Mouse (Mus musculus) stomach, embryonic 16.5 days (tissue): ENCODE data around the gene Klhl41. TPM values are rescaled to one million over a fixed set of nuclear protein-coding genes. Genes with fewer than 3 reads are reported as not detected.
A peak's percentile ranks its signal among the peaks of the same experiment; 100 is the strongest.

Source experiments
- ATAC-seq: fragments of 200-750 bp; cut with Nextera tagmentation; 2 replicates; pipeline ENCODE4 v1.8.0; 2017; ENCODE audit warnings: moderate number of reproducible peaks, moderate TSS enrichment; ENCODE audit not compliant: insufficient read depth, low FRiP score
- H3K27ac ChIP-seq: fragments of 300-500 bp; sonication (generic); 2 replicates; pipeline ENCODE4 v1.5.1; 2014; ENCODE audit warnings: low read length
- H3K27me3 ChIP-seq: fragments of 300-500 bp; sonication (generic); 2 replicates; pipeline ENCODE4 v1.6.1; 2014; ENCODE audit warnings: low read length, control low read depth, mixed read lengths; ENCODE audit not compliant: control insufficient read depth, insufficient read depth
- H3K36me3 ChIP-seq: fragments of 300-500 bp; sonication (generic); 2 replicates; pipeline ENCODE4 v1.6.1; 2014; ENCODE audit warnings: low read length; ENCODE audit not compliant: control insufficient read depth, insufficient read depth
- H3K4me1 ChIP-seq: fragments of 300-500 bp; sonication (generic); 2 replicates; pipeline ENCODE4 v1.6.1; 2014; ENCODE audit warnings: low read length, control low read depth, mixed read lengths; ENCODE audit not compliant: control insufficient read depth, insufficient read depth
- H3K4me2 ChIP-seq: fragments of 300-500 bp; sonication (generic); 2 replicates; pipeline ENCODE4 v1.6.1; 2014; ENCODE audit warnings: low read depth, low read length, mixed read lengths
- H3K4me3 ChIP-seq: fragments of 300-500 bp; sonication (generic); replicated peaks from 2 replicates; pipeline ENCODE4 v1.5.1; 2014; ENCODE audit warnings: mild to moderate bottlenecking, low read length
- H3K9ac ChIP-seq: fragments of 300-500 bp; sonication (generic); 2 replicates; pipeline ENCODE4 v1.6.1; 2014; ENCODE audit warnings: low read length
- H3K9me3 ChIP-seq: fragments of 300-500 bp; sonication (generic); replicated peaks from 2 replicates; pipeline ENCODE4 v1.6.1; 2016; ENCODE audit warnings: low read length, control low read depth; ENCODE audit not compliant: control insufficient read depth
- WGBS: fragments of 180-500 bp; shearing (Covaris S2); extraction: QIAGEN DNeasy Blood & Tissue Kit; methylation state at CpG from one replicate; pipeline ENCODE4 v1.1.7; 2014; 5-methylcytosine and 5-hydroxymethylcytosine counted together
- polyA plus RNA-seq: library from polyadenylated mRNA; unstranded; fragments of >200 nt; fragmentation: Nextera tagmentation; extraction: Ambion mirVana; gene quantifications from 2 replicates; pipeline ENCODE4 v1.2.1, GENCODE M21; 2015

The Klhl41 gene
- polyA plus RNA-seq, 1 experiment from 2014 or later, result 7.0 TPM

- Histone ChIP-seq H3K27ac (peak overlapping the region; percentile 92), H3K36me3 (no peaks in the 10 kb centered on the region), H3K4me1 (peaks cover 4% of the 10 kb centered on the region; the same call in 1 of the 2 replicates), H3K4me3 (peak overlapping the region; percentile 97), H3K27me3 (0 out of 2 replicates have a peak, but pooled peaks cover 5% of the 10 kb centered on the region), H3K9me3 (no peaks in the 10 kb centered on the region), H3K4me2 (peak overlapping the region; percentile 82), H3K9ac (peak overlapping the region; percentile 93)
- no peak; the same call in 1 of the 2 replicates for ATAC-seq
- under 1% methylated on average over 13 of the region's 13 CpGs for WGBS
These were observed 53.6 kb downstream of the Klhl41 start for GRCm38 (mm10) chr2:69723519-69723825.

Other genes starting within 250 kb of the Klhl41 start
- 0.61 and 0.63 TPM in 2 replicates for gene Lrp2, start 84.1 kb upstream of the Klhl41 start, polyA plus RNA-seq
- 12.2 and 14.9 TPM in 2 replicates for gene Bbs5, start 22.9 kb upstream of the Klhl41 start, polyA plus RNA-seq
- gene Fastkd1, start 43.4 kb downstream of the Klhl41 start, polyA plus RNA-seq, result 11.0 and 11.1 TPM in 2 replicates
- 117 and 133 TPM in 2 replicates for gene Ppig, start 52.4 kb downstream of the Klhl41 start, polyA plus RNA-seq
- 1.00 and 1.6 TPM in 2 replicates for gene Ccdc173, start 119.5 kb downstream of the Klhl41 start, polyA plus RNA-seq
- 21.8 and 24.1 TPM in 2 replicates for gene Phospho2, start 119.5 kb downstream of the Klhl41 start, polyA plus RNA-seq
- 43.9 and 47.3 TPM in 2 replicates for gene Klhl23, start 151.8 kb downstream of the Klhl41 start, polyA plus RNA-seq
- gene Ssb, start 191.4 kb downstream of the Klhl41 start, polyA plus RNA-seq, result 244 and 263 TPM in 2 replicates
- 36.8 and 36.9 TPM in 2 replicates for gene Mettl5, start 215.5 kb downstream of the Klhl41 start, polyA plus RNA-seq
- 11.8 and 12.7 TPM in 2 replicates for gene Ubr3, start 227.1 kb downstream of the Klhl41 start, polyA plus RNA-seq